7 mouse cellular contexts compared by ENCODE assay signal in the genomic region with DNA sequence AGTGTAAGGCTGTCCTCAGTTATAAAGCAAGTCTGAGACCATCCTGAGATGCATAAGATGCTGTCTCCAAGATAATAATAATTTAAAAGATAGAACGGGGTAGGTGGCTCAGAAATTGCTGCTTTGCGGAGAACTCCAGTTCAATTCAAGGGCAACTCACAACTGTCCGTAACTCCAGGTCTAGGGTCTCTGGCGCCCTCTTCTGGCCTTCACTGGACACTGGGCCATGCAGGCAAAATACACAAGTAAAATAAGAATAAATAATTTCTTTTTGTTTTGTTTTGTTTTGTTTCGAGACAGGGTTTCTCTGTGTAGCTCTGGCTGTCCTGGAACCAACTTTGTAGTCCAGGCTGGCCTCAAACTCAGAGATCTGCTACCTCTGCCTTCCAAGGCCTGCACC. TPM values are rescaled to one million over a fixed set of nuclear protein-coding genes. Genes with fewer than 3 reads are reported as not detected.
DNase-seq lines count a peak whose midpoint lies in the region; ATAC-seq and TF ChIP-seq lines count a peak whose summit lies in the region.

No protein-coding gene starts in this region.

- peak; percentile 58 to 92 (median 76) for TF ChIP-seq CTCF in MEL (IDR thresholded peaks at IDR 0.05 in 2 of 3, conservative IDR thresholded peaks at IDR 0.05 in 1 of 3; ENCODE audit: control insufficient read depth in 1 of 3, insufficient read depth in 1 of 3, low read depth in 2 of 3, low read length in 3 of 3, poor library complexity in 1 of 3, severe bottlenecking in 1 of 3)
- TF ChIP-seq CTCF in gastrocnemius, adult 2 months (IDR thresholded peaks at IDR 0.05) = peak; percentile 91
- peak; percentile 82 for TF ChIP-seq CTCF in lung, embryonic 14.5 days (IDR thresholded peaks at IDR 0.05; ENCODE audit: low read depth)

- no peak overlapping the region for H3K4me2 ChIP-seq in liver, embryonic 12.5 days
- no peak overlapping the region for H3K4me2 ChIP-seq in lung, embryonic 14.5 days

- no peak for TF ChIP-seq EP300 in MEL (IDR thresholded peaks at IDR 0.05; ENCODE audit: low read depth in 1 of 2, low read length in 2 of 2)

- no peak overlapping the region for H3K27ac ChIP-seq in liver, embryonic 12.5 days
- no peak overlapping the region for H3K27ac ChIP-seq in MEL (ENCODE audit: control insufficient read depth, low read depth, low read length)
- no peak overlapping the region for H3K27ac ChIP-seq in gastrocnemius, adult 2 months
- H3K27ac ChIP-seq in lung, embryonic 14.5 days (ENCODE audit: low read depth) = no peak overlapping the region

- no peaks in the 10 kb centered on the region; the same call in 1 of the 2 replicates for H3K27me3 ChIP-seq in liver, embryonic 12.5 days (replicated peaks)
- H3K27me3 ChIP-seq in MEL (ENCODE audit: control insufficient read depth in 1 of 2, insufficient read depth in 2 of 2, low read length in 2 of 2) = no peaks in the 10 kb centered on the region
- no peaks in the 10 kb centered on the region for H3K27me3 ChIP-seq in lung, embryonic 14.5 days (ENCODE audit: insufficient read depth, low read length)

- no peak overlapping the region for H3K9ac ChIP-seq in liver, embryonic 12.5 days
- H3K9ac ChIP-seq in MEL (ENCODE audit: control insufficient read depth, low read depth, low read length, poor library complexity, severe bottlenecking) = peak overlapping the region; percentile 36; the same call in 1 of the 2 replicates
- no peak overlapping the region for H3K9ac ChIP-seq in lung, embryonic 14.5 days

- intact Hi-C loops in gastrocnemius, adult 2 months (cut with DNase I) = loop anchor here (1.0 kb wide), 1 partner anchor 125 kb away; no protein-coding TSS in a partner anchor

- TF ChIP-seq RAD21 in MEL (IDR thresholded peaks at IDR 0.05; ENCODE audit: low read depth, low read length) = peak; percentile 74

- H3K36me3 ChIP-seq in liver, embryonic 12.5 days = no peaks in the 10 kb centered on the region
- H3K36me3 ChIP-seq in MEL (ENCODE audit: control insufficient read depth in 1 of 2, insufficient read depth in 2 of 2, low read length in 2 of 2) = no peaks in the 10 kb centered on the region
- no peaks in the 10 kb centered on the region for H3K36me3 ChIP-seq in lung, embryonic 14.5 days (ENCODE audit: insufficient read depth)

- no peaks in the 10 kb centered on the region for H3K79me2 ChIP-seq in MEL (ENCODE audit: control insufficient read depth, insufficient read depth, low read length, poor library complexity)

- no peaks in the 10 kb centered on the region for H3K4me1 ChIP-seq in liver, embryonic 12.5 days
- H3K4me1 ChIP-seq in MEL (ENCODE audit: control insufficient read depth in 1 of 2, insufficient read depth in 2 of 2, low read length in 2 of 2) = peaks cover 0 to 3% of the 10 kb centered on the region in 2 experiments; a peak in 2 of 4 replicates
- no peaks in the 10 kb centered on the region for H3K4me1 ChIP-seq in lung, embryonic 14.5 days (ENCODE audit: insufficient read depth)

- no peak overlapping the region for H3K4me3 ChIP-seq in liver, embryonic 12.5 days
- peak overlapping the region in 1 of 2 experiments; percentile 36; a peak in 1 of 4 replicates for H3K4me3 ChIP-seq in MEL (ENCODE audit: control insufficient read depth in 1 of 2, insufficient read depth in 1 of 2, low read depth in 2 of 2, low read length in 2 of 2)
- no peak overlapping the region for H3K4me3 ChIP-seq in gastrocnemius, adult 2 months
- H3K4me3 ChIP-seq in lung, embryonic 14.5 days (ENCODE audit: low read depth, low read length) = no peak overlapping the region

- DNase-seq in liver (peak; percentile 71), MEL (ENCODE audit: low read depth, low spot score) (peak; percentile 84)
- DNase-seq in adrenal gland, postnatal 36 days = peak; percentile 82 to 86
- DNase-seq in gastrocnemius, adult 2 months = peak; percentile 79
- DNase-seq in lung, embryonic 14.5 days = peak; percentile 86
- DNase-seq in spleen, postnatal 4 days (ENCODE audit: low spot score in 2 of 2) = peak; percentile 61 to 86

- no peak for ATAC-seq in liver, embryonic 12.5 days
- ATAC-seq in lung, embryonic 14.5 days (ENCODE audit: insufficient read depth) = no peak

- WGBS in liver, embryonic 12.5 days (ENCODE audit: insufficient replicate concordance) = 9% methylated on average over 5 of the region's 5 CpGs
- 7% methylated on average over 5 of the region's 5 CpGs for WGBS in lung, embryonic 14.5 days

- H3K9me3 ChIP-seq in liver, embryonic 12.5 days (replicated peaks) = no peaks in the 10 kb centered on the region
- no peaks in the 10 kb centered on the region for H3K9me3 ChIP-seq in MEL (replicated peaks; ENCODE audit: insufficient read depth, low read length)
- no peaks in the 10 kb centered on the region for H3K9me3 ChIP-seq in lung, embryonic 14.5 days (ENCODE audit: low read depth, low read length)

- TF ChIP-seq POLR2A in MEL (IDR thresholded peaks at IDR 0.05; ENCODE audit: control insufficient read depth in 1 of 2, insufficient read depth in 1 of 2, low read depth in 1 of 2, low read length in 2 of 2, poor library complexity in 1 of 2) = no peak

TF ChIP-seq in MEL, 35 proteins besides CTCF, POLR2A, EP300 and RAD21:
- TF ChIP-seq ZC3H11A (IDR thresholded peaks at IDR 0.05; ENCODE audit: low read depth, low read length) = peak; percentile 57
- peak; percentile 74 for TF ChIP-seq SMC3 (IDR thresholded peaks at IDR 0.05; ENCODE audit: low read depth, low read length)
- no peak for TF ChIP-seq TAL1 (IDR thresholded peaks at IDR 0.05; ENCODE audit: low read length)
- TF ChIP-seq ZKSCAN1 (IDR thresholded peaks at IDR 0.05; ENCODE audit: low read depth, low read length) = no peak
- TF ChIP-seq MYC (IDR thresholded peaks at IDR 0.05; ENCODE audit: low read depth, low read length) = no peak
TF ChIP-seq in MEL: peak in this region for 2.

RNA-seq across cellular contexts. Expression of a gene that starts 4.7 kb away (rescaled TPM):
- 0.25 and 0.36 TPM in 2 replicates for polyA plus RNA-seq in liver, embryonic 12.5 days (2016; fragmentation: Nextera tagmentation; extraction: Ambion mirVana)
- 0.03 and 0.04 TPM in 2 replicates for total RNA-seq in MEL (2012; rRNA removed)
- under 1 TPM in 1 of 2 experiments, not detected in 1; 0.33 TPM for polyA plus RNA-seq in MEL (2012; ENCODE audit: insufficient read depth in 1 of 2, insufficient read length in 2 of 2, low read depth in 1 of 2, low replicate concordance in 2 of 2, missing spikeins in 1 of 2)
- 1 to 10 TPM; 1.7 to 2.3 TPM for total RNA-seq in adrenal gland, postnatal 36 days (2021)
- 10 to 100 TPM; 25.1 to 27.8 TPM for total RNA-seq in gastrocnemius, adult 2 months (2021)
- 2.9 and 3.7 TPM in 2 replicates for polyA plus RNA-seq in lung, embryonic 14.5 days (2014; fragmentation: Nextera tagmentation; extraction: Ambion mirVana)

RNA-seq across cellular contexts. Expression of a gene that starts 7.7 kb away (rescaled TPM):
- 4.7 and 5.2 TPM in 2 replicates for polyA plus RNA-seq in liver, embryonic 12.5 days (2016; fragmentation: Nextera tagmentation; extraction: Ambion mirVana)
- 6.0 TPM in 2 replicates for total RNA-seq in MEL (2012; rRNA removed)
- polyA plus RNA-seq in MEL (2012; ENCODE audit: insufficient read depth in 1 of 2, insufficient read length in 2 of 2, low read depth in 1 of 2, low replicate concordance in 2 of 2, missing spikeins in 1 of 2) = 10 to 100 TPM in 1 of 2 experiments, not detected in 1; 10.6 TPM
- 10 to 100 TPM; 14.7 to 16.0 TPM for total RNA-seq in adrenal gland, postnatal 36 days (2021)
- total RNA-seq in gastrocnemius, adult 2 months (2021) = 1 to 10 TPM; 2.6 to 4.0 TPM
- polyA plus RNA-seq in lung, embryonic 14.5 days (2014; fragmentation: Nextera tagmentation; extraction: Ambion mirVana) = 10.5 and 12.2 TPM in 2 replicates

RNA-seq across cellular contexts. Expression of a gene that starts 45.4 kb away (rescaled TPM):
- polyA plus RNA-seq in liver, embryonic 12.5 days (2016; fragmentation: Nextera tagmentation; extraction: Ambion mirVana) = not detected in 2 replicates
- total RNA-seq in MEL (2012; rRNA removed) = 0.46 and 0.54 TPM in 2 replicates
- polyA plus RNA-seq in MEL (2012; ENCODE audit: insufficient read depth in 1 of 2, insufficient read length in 2 of 2, low read depth in 1 of 2, low replicate concordance in 2 of 2, missing spikeins in 1 of 2) = under 1 TPM in 1 of 2 experiments, not detected in 1; 0.39 TPM
- total RNA-seq in adrenal gland, postnatal 36 days (2021) = 10 to 100 TPM; 21.6 to 41.1 TPM
- 10 to 100 TPM in 1 of 2 experiments, 1 to 10 TPM in 1; 4.4 to 25.8 TPM for total RNA-seq in gastrocnemius, adult 2 months (2021)
- 0.05 TPM in 1 of 2 replicates, not detected in the other for polyA plus RNA-seq in lung, embryonic 14.5 days (2014; fragmentation: Nextera tagmentation; extraction: Ambion mirVana)

Comparison
In these comparisons a context has a peak if more than half of its experiments do, and no peak if none do; other contexts are left out.
1. RNA of a gene that starts 4.7 kb away (total RNA-seq): 25.1 to 27.8 TPM in gastrocnemius, adult 2 months; 1.7 to 2.3 TPM in adrenal gland, postnatal 36 days and 0.03 to 0.04 TPM in MEL; every median in the first group is over 4 times any median in the second.
2. Peak in every context shown above with its lines, with median percentiles within 50 percentile points of each other: DNase-seq and CTCF ChIP-seq.